Mouse (Mus musculus) c-Kit-negative CD71-positive TER-119-positive erythroid progenitor cells, embryonic 14.5 days (primary cell): Measurements from ENCODE around the gene Myo1c.
A peak's percentile ranks its signal among the peaks of the same experiment; 100 is the strongest.
"Not testable (repeated sequence)": the region's sequence is repeated elsewhere in the genome, so short reads cannot be mapped to it uniquely, and the experiment has no call there.

Source experiments
- DNase-seq: peaks from one replicate; pipeline ENCODE4 v3.0.0-alpha.2; 2013; ENCODE audit warnings: low read depth, low spot score

Gene Myo1c

GRCm38 (mm10) chr11:75668621-75669020 lies 18.3 kb downstream of the Myo1c start:
- no peak for DNase-seq

GRCm38 (mm10) chr11:75669176-75669852 lies 19.0 kb downstream of the Myo1c start:
- no peak for DNase-seq

GRCm38 (mm10) chr11:75669853-75670200 lies 19.5 kb downstream of the Myo1c start:
- DNase-seq, result no peak

- no peak for DNase-seq
Observed at GRCm38 (mm10) chr11:75671426-75672180, 21.3 kb downstream of the Myo1c start.

GRCm38 (mm10) chr11:75673411-75673810 lies 23.1 kb downstream of the Myo1c start:
- DNase-seq, result no peak

GRCm38 (mm10) chr11:75674875-75675274 lies 24.6 kb downstream of the Myo1c start:
- no peak for DNase-seq

- no peak for DNase-seq
Observed at GRCm38 (mm10) chr11:75677881-75678746, 27.8 kb downstream of the Myo1c start.

- peak; percentile 99 for DNase-seq
Observed at GRCm38 (mm10) chr11:75678747-75679438, 28.6 kb downstream of the Myo1c start, which contains the start of gene Crk. Gene Crk, plus strand, starts transcription at chr11:75679259.

GRCm38 (mm10) chr11:75679439-75680171 lies 29.3 kb downstream of the Myo1c start:
- peak; percentile 54 for DNase-seq

- DNase-seq, result no peak
Observed at GRCm38 (mm10) chr11:75684462-75684861, 34.2 kb downstream of the Myo1c start.

GRCm38 (mm10) chr11:75684956-75685355 lies 34.7 kb downstream of the Myo1c start:
- DNase-seq, result no peak

GRCm38 (mm10) chr11:75687343-75687993 lies 37.2 kb downstream of the Myo1c start:
- DNase-seq, result no peak

GRCm38 (mm10) chr11:75688132-75688531 lies 37.8 kb downstream of the Myo1c start:
- no peak for DNase-seq

GRCm38 (mm10) chr11:75689977-75690376 lies 39.7 kb downstream of the Myo1c start:
- no peak for DNase-seq

GRCm38 (mm10) chr11:75691047-75691446 lies 40.7 kb downstream of the Myo1c start:
- DNase-seq, result no peak

- no peak for DNase-seq
Observed at GRCm38 (mm10) chr11:75693570-75693969, 43.3 kb downstream of the Myo1c start.

GRCm38 (mm10) chr11:75697464-75697863 lies 47.2 kb downstream of the Myo1c start:
- not testable (repeated sequence) for DNase-seq

GRCm38 (mm10) chr11:75700557-75700956 lies 50.3 kb downstream of the Myo1c start:
- DNase-seq, result no peak

- no peak for DNase-seq
Observed at GRCm38 (mm10) chr11:75702761-75703160, 52.5 kb downstream of the Myo1c start.

- DNase-seq, result no peak
Observed at GRCm38 (mm10) chr11:75703748-75704147, 53.4 kb downstream of the Myo1c start.
